ENCODE assay signal across 19 mouse cellular contexts in genomic region chr7:115967186-115967585, GRCm38 (mm10).
DNase-seq lines count a peak whose midpoint lies in the region; ATAC-seq and TF ChIP-seq lines count a peak whose summit lies in the region.
"Had no signal": no experiment of that assay in that cellular context is flagged by ENCODE, and none has a peak within 500 bp of the region (broad histone marks: within the 10 kb centered on the region; RNA-seq: fewer than 3 reads in every experiment).

No protein-coding gene starts in this region.

- 0 out of 2 replicates have a peak, but pooled peaks cover 4% of the 10 kb centered on the region for H3K4me1 ChIP-seq in forebrain, postnatal 0 days (ENCODE audit: insufficient read depth)
- no peaks in the 10 kb centered on the region for H3K4me1 ChIP-seq in forebrain, embryonic 14.5 days (ENCODE audit: control insufficient read depth, insufficient read depth, low read length)
- H3K4me1 ChIP-seq in lung, postnatal 0 days (ENCODE audit: insufficient read depth, low read depth, low read length) = no peaks in the 10 kb centered on the region
- H3K4me1 ChIP-seq in kidney, embryonic 15.5 days = no peaks in the 10 kb centered on the region
- H3K4me1 ChIP-seq: forebrain, embryonic 13.5 days had no signal

- no peak overlapping the region for H3K9ac ChIP-seq in forebrain, postnatal 0 days
- H3K9ac ChIP-seq in forebrain, embryonic 14.5 days (ENCODE audit: low read length) = no peak overlapping the region
- H3K9ac ChIP-seq in lung, postnatal 0 days (replicated peaks; ENCODE audit: low read depth) = no peak overlapping the region
- no peak overlapping the region for H3K9ac ChIP-seq in kidney, embryonic 15.5 days
- H3K9ac ChIP-seq: forebrain, embryonic 13.5 days; liver, embryonic 13.5 days; midbrain, embryonic 13.5 days; neural tube, embryonic 13.5 days had no signal

- TF ChIP-seq CTCF in forebrain, postnatal 0 days (IDR thresholded peaks at IDR 0.05; ENCODE audit: low read depth) = no peak
- TF ChIP-seq CTCF in lung, postnatal 0 days (IDR thresholded peaks at IDR 0.05) = no peak

- no peaks in the 10 kb centered on the region for H3K36me3 ChIP-seq in forebrain, postnatal 0 days (ENCODE audit: insufficient read depth)
- no peaks in the 10 kb centered on the region for H3K36me3 ChIP-seq in forebrain, embryonic 14.5 days (ENCODE audit: control insufficient read depth, insufficient read depth, low read length)
- no peaks in the 10 kb centered on the region for H3K36me3 ChIP-seq in lung, postnatal 0 days (ENCODE audit: insufficient read depth, low read length)
- no peaks in the 10 kb centered on the region for H3K36me3 ChIP-seq in kidney, embryonic 15.5 days
- H3K36me3 ChIP-seq: liver, embryonic 13.5 days; midbrain, embryonic 13.5 days; neural tube, embryonic 13.5 days had no signal

- H3K4me3 ChIP-seq in forebrain, postnatal 0 days (ENCODE audit: low read depth, low read length) = no peak overlapping the region
- no peak overlapping the region for H3K4me3 ChIP-seq in forebrain, embryonic 14.5 days (ENCODE audit: low read depth, low read length)
- H3K4me3 ChIP-seq in lung, postnatal 0 days (ENCODE audit: low read depth, low read length) = no peak overlapping the region
- H3K4me3 ChIP-seq in kidney, embryonic 15.5 days (replicated peaks) = no peak overlapping the region
- H3K4me3 ChIP-seq: erythroblast, embryonic 14.5 days; forebrain, embryonic 13.5 days; liver, embryonic 13.5 days; midbrain, embryonic 13.5 days; neural tube, embryonic 13.5 days had no signal

- H3K27ac ChIP-seq in forebrain, postnatal 0 days (ENCODE audit: low read depth, low read length) = no peak overlapping the region
- no peak overlapping the region for H3K27ac ChIP-seq in forebrain, embryonic 14.5 days (ENCODE audit: low read depth, low read length)
- no peak overlapping the region for H3K27ac ChIP-seq in lung, postnatal 0 days (ENCODE audit: low read length)
- H3K27ac ChIP-seq in kidney, embryonic 15.5 days = no peak overlapping the region
- H3K27ac ChIP-seq: forebrain, embryonic 13.5 days; liver, embryonic 13.5 days; macrophage; midbrain, embryonic 13.5 days; neural tube, embryonic 13.5 days had no signal

- no peaks in the 10 kb centered on the region for H3K9me3 ChIP-seq in forebrain, postnatal 0 days (ENCODE audit: low read length)
- H3K9me3 ChIP-seq in forebrain, embryonic 14.5 days (replicated peaks; ENCODE audit: control insufficient read depth, low read length) = no peaks in the 10 kb centered on the region
- no peaks in the 10 kb centered on the region for H3K9me3 ChIP-seq in lung, postnatal 0 days (ENCODE audit: low read length)
- no peaks in the 10 kb centered on the region for H3K9me3 ChIP-seq in kidney, embryonic 15.5 days (replicated peaks)
- H3K9me3 ChIP-seq: forebrain, embryonic 13.5 days; liver, embryonic 13.5 days; midbrain, embryonic 13.5 days; neural tube, embryonic 13.5 days had no signal

- H3K27me3 ChIP-seq in forebrain, postnatal 0 days (ENCODE audit: insufficient read depth, low read length) = peaks cover 3% of the 10 kb centered on the region
- H3K27me3 ChIP-seq in forebrain, embryonic 14.5 days (replicated peaks; ENCODE audit: control insufficient read depth, insufficient read depth, low read length) = no peaks in the 10 kb centered on the region
- no peaks in the 10 kb centered on the region for H3K27me3 ChIP-seq in lung, postnatal 0 days (replicated peaks; ENCODE audit: insufficient read depth, low read length)
- no peaks in the 10 kb centered on the region for H3K27me3 ChIP-seq in kidney, embryonic 15.5 days
- H3K27me3 ChIP-seq: forebrain, embryonic 13.5 days; liver, embryonic 13.5 days; midbrain, embryonic 13.5 days; neural tube, embryonic 13.5 days had no signal

- TF ChIP-seq EP300 in lung, postnatal 0 days (IDR thresholded peaks at IDR 0.05) = no peak

- ATAC-seq in forebrain, postnatal 0 days = no peak
- ATAC-seq in forebrain, embryonic 14.5 days = no peak
- ATAC-seq in lung, postnatal 0 days = no peak
- ATAC-seq in granulocyte monocyte progenitor cell, adult 5-6 weeks (replicated peaks; ENCODE audit: poor library complexity, severe bottlenecking) = peak; percentile 91
- no peak for ATAC-seq in kidney, embryonic 15.5 days (replicated peaks; ENCODE audit: low FRiP score)
- ATAC-seq: forebrain, embryonic 13.5 days; hindbrain, embryonic 16.5 days; intestine, postnatal 0 days; midbrain, embryonic 13.5 days had no signal

- H3K4me2 ChIP-seq in forebrain, postnatal 0 days (ENCODE audit: low read depth) = no peak overlapping the region
- no peak overlapping the region for H3K4me2 ChIP-seq in forebrain, embryonic 14.5 days (ENCODE audit: low read length)
- no peak overlapping the region for H3K4me2 ChIP-seq in lung, postnatal 0 days (replicated peaks; ENCODE audit: low read depth, low read length)
- H3K4me2 ChIP-seq in kidney, embryonic 15.5 days = no peak overlapping the region
- H3K4me2 ChIP-seq: forebrain, embryonic 13.5 days; liver, embryonic 13.5 days; midbrain, embryonic 13.5 days; neural tube, embryonic 13.5 days had no signal

- 73% methylated on average over 4 of the region's 4 CpGs for WGBS in forebrain, postnatal 0 days
- WGBS in forebrain, embryonic 14.5 days = 89% methylated on average over 4 of the region's 4 CpGs
- 53% methylated on average over 4 of the region's 4 CpGs for WGBS in lung, postnatal 0 days
- 79% methylated on average over 4 of the region's 4 CpGs for WGBS in kidney, embryonic 15.5 days

- peak; percentile 12 for DNase-seq in forebrain, postnatal 0 days
- no peak for DNase-seq in forebrain, embryonic 14.5 days (ENCODE audit: low spot score)
- DNase-seq in lung, postnatal 0 days (ENCODE audit: low spot score) = peak; percentile 74
- DNase-seq in lung, postnatal 4 days = no peak
- DNase-seq in telencephalon, adult 2 months (ENCODE audit: low read depth, low spot score) = peak; percentile 9
- DNase-seq in left cerebral cortex, adult 8-10 months (ENCODE audit: low spot score in 2 of 2) = no peak
- DNase-seq: cerebellum, adult 8-10 months; heart, adult 11 months; liver, embryonic 13.5 days; spleen, adult 18-20 months had no signal

Comparison
In these comparisons a context has a peak if more than half of its experiments do, and no peak if none do; other contexts are left out.
1. DNase-seq: peak in forebrain, postnatal 0 days (single experiment), lung, postnatal 0 days (single experiment) and telencephalon, adult 2 months (single experiment); none in forebrain, embryonic 14.5 days (single experiment), lung, postnatal 4 days (0 of 2) and left cerebral cortex, adult 8-10 months (0 of 2).